Mouse (Mus musculus) cerebellum, adult 18-20 months (tissue): Measurements from ENCODE around the gene S100a5.
A peak's percentile ranks its signal among the peaks of the same experiment; 100 is the strongest.

ENCODE experiments used
- DNase-seq, 2 experiments: peaks; one replicate each; pipeline ENCODE4 v3.0.0; 2021

Gene S100a5

DNA sequence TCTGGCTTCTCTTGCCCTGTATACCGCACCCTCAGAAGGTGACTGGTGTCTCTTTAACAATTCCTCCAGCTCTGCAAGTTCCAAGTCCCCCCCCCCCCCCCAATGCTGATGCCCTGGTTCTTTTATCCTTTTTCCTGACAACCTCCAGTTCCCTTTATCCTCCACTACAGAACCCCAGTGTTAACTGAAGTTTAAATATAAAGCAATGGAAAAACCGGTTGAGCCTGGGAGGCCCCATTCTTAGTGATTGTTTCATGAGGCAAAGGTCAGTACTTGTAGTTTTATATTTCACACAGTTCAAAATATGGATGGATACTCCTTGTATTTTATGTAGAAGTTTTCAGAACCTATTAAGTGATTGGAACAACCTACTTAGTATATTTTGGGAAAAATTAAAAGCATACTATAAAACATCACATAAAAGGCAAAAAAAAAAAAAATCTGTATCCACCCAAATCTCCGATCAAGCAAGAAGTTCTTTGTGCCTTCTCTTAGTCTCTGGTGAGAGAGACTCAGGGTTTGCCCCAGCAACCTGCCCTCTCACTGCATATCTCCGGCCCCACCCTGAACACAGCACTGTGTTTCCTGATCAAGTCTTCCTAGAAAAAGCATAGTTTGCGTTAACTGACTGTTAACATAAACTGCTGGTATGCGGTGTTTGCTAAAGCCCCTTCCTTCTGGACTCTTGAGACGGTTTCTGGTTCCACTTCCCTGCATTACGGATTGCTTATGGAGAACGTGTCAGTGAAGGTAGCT, 18.1 kb downstream of the S100a5 start:
- no peak for DNase-seq

DNA sequence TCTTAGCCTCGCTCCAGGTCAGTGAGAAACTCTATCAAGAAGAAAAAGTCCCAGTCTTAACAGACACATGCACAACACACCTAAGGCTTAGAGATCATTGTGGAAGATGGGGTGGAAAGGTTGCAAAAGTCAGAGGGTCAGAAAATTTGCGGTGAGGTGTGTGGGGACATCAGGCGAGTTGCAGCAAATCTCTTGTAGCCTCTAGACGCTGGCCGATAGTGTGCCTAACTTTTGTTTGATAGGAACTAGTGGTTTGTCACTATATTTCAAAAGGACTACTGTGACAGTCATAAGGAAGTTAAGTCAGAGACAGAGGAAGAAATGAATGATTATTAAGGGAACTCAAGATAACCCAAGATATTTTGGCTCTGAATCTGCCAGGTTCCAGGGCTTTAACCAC, 19.0 kb downstream of the S100a5 start:
- DNase-seq, result no peak

DNA sequence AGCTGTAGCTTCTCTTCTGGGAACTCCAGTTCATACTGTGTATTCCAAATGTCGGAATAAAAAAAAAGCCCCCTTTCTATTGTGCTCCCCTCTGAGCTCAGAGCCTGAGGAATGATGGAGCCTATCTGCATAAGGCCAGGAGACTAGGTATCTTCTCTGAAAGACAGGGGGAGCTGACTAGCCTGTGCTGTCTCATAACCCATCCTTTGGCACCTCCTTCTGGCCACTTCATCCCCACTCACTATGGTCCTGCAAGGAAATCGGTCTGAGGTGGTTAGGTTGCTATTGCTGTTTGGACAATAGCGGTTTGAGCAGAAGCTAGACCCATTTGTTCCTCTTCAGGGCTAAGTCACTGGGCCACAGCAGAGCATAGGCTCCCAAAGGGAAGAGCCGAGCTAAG, 19.5 kb downstream of the S100a5 start:
- DNase-seq, result peak in 1 of 2 experiments; percentile 13

DNA sequence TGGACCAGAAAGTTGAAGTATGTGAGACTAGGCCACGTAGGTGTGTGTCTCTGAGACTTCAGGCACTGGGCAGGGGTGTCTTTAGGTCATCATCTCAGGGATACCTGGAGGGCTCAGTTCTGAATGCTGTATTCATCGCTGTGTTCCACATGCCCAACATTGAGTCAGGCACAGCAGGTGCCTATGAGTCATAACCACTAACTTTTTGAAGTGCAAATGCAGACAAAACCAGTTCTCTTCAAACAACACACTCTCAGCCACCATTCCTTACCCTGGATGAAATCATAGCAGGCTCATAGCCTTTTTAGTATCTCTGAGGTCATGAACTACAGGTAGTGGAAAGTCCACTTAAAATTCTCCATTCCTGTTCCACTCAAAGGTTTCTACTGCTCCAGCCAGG, 21.0 kb downstream of the S100a5 start:
- DNase-seq, result no peak

DNA sequence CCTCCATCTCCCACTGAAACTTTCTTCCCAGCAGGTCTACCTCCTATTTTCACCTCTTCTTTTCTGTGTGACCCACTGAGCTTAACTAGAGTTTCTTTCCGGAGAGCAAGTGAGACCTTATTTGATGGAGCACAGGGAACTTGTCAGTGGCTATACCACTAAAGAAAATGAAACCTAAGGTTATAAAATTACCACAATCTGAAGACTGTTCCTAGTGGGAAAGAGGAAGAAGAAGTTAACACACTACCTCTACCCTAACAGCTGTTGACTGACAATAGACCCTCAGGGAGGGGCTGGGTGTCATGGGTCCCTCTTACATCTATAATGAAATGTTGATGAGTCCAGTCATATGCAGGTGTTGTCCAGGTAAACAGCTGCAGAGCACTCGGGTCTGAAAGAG, 23.7 kb downstream of the S100a5 start:
- DNase-seq, result no peak

DNA sequence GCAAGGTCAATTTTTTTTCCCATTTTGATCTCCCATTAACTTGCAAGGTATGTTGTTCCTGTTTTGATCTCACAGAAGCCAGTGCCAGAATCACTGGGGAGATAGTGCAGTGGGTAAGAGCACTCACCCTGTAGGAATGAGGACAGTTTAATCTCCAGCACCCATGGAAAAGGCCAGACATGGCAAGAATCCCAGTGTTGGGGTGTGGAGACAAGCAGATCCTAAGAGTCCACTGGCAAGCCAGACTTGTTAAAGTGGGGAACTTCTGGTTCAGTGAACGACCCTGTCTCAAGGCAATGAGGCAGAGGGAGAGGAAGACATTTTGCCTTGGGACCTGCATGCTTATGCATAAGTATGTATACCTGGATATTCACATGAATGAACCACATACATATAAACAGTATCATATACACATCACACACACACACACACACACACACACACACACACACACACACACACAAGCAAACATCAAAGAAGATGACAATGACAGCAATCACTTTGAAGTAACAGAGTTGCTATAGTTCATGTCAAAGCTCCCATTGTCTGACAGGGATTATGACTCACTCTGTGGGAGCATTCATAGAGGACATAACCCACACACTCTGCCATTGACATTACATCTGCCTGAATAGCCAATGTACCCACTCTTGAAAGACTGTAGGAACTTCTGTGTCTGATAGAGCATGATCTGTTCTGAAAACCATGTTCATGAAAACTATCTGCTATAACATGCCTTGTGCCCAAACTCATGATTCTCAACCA, 30.4 kb downstream of the S100a5 start:
- DNase-seq, result no peak

DNA sequence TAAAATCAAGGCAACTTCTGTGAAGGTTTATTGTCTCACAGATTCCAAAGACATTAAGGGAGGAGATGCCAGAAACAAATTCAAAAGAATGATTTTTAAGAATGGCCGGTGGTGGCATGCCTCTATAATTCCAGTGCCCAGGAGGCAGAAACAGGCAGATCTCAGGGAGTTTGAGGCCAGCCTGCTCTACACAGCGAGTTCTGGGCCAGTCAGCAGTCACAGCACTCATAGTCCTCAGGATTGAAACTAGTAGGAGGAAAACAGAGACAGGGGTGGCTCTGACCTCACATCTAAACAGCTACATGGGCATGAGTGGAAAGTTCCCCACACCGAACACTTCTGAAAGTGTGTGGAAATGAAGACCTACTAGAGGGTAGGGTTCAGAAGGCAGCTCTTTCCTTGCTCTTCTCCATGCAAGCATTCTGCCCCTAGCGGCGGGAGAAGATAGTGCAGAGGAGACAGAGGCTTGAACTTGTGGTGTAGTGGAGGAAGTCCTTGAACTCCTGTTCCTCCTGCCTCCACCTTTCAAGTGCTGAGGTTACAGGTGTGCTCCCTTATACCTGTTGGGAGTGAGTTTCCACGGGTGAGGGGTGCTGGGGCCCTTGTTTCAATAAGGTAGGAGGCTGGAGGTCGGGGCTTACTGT, 31.3 kb downstream of the S100a5 start:
- DNase-seq, result peak; percentile 8 to 10

DNA sequence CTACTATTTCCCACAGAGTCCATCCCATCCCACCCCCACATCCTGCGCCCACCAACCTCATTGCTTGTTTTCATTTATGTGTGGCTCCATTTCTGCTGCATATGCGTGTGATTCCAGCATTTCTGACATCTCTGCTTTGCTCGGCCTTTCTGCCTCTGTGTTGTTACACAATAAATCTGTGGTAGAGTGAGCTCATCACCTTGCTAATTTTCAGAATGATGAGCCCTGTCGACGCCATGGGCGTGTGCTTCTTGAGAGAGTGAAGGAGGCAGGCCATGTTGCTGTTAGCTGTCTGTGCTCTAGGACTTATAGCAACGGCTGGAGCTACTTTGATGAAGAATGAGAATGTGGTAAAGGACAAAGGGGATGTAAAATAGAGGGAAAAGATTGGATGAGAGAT, 32.7 kb downstream of the S100a5 start:
- DNase-seq, result no peak

DNA sequence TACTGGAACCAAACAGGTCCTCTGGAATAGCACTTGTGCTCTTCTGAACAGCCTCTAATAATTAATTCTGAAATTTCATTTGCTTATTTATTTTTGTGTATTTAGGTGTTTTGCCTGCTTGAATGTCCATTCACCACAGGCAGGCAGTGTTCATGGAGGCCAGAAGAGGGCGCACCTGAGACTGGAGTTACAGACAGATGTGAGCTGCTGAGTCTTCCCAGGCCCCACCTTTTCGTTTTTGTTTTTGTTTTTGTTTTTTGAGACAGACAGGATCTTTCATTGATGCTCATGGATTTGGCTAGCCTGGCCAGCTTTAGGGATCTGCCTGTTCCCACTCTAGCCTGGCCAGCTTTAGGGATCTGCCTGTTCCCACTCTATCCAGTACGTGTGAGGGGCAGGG, 35.9 kb downstream of the S100a5 start:
- DNase-seq, result peak in 1 of 2 experiments; percentile 8

DNA sequence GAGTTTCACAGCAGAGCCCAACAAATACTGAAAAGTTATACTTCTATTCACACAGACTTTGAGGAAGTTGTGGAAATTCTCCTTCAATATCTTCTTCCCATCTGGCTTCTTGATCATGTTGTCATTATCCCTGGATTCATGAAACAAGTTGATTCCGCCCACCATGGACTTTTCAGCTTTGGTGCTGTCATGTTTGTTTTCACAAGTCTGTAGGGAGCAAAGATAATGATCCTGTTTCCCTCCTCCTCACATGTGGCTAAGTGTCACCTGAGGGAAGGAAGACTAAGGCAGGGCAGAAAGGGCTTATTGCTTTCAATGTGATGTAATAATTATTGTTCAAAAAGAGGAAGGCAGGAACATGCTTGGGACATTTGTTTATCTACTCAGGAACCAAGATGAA, 39.0 kb downstream of the S100a5 start:
- no peak for DNase-seq

DNA sequence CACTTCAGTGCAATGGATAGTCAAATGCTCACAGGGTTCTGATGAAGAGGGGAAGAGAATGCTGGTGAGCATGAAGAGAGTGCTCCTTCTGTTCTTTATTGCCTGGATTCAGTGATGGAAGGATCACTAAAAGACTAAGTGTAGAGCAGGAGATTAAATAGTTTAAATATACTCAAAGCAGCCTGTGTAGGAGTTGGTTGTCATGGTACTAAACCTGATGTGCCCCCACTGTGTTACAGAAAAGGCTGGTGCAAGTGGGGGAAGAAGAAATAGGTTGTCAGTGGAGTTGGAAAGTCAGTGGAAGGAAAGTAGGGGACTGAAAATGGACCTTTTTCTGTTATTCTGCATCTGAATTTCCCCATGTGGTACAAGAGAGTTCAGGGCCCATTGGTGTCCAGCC, 40.7 kb downstream of the S100a5 start:
- no peak for DNase-seq

DNA sequence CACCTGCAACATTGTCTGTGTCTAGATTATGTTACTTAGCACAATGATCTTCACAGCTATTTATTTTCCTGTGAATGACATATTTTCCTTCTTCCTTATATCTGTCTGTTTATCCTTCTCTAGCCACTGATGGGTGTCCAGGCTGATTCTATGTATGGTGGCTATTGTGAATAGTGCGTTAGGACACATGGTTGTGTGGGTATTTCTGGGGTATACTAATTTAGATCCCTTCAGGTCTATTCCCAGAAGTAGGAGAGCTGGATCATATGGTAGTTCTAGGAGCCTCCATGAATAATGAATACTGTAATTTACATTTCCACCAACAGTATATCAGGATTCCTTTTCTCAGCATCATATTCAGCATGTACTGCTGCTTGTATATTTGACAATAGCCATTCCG, 41.5 kb downstream of the S100a5 start:
- no peak for DNase-seq

DNA sequence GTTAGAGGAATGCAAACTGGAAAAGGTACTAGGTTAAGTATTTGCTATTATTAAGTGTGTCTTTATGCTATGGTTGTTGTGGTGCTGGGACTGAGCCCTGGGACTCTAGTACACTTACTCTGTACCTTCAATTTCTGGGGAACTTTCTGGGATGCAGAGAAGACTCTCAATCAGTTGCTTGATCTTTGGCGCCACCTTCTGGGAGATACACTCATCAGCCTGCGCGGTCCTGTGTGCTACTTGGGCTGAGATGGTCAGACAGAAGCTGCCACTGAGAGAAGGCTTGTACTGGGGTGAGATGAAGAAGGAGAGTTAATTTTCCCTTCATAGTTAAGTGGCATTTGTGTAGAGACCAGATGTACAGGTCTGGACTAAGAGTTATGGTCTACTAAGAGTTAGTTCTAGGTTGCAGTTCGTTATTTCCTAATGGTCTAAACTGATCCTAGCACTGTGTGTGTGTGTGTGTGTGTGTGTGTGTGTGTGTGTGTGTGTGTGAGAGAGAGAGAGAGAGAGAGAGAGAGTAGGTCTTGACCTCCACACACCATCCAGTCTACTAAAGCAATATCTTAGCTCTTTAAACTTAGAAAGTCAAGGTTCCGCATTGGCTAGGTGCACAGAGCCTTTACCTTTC, 44.7 kb downstream of the S100a5 start:
- peak; percentile 69 to 70 for DNase-seq

DNA sequence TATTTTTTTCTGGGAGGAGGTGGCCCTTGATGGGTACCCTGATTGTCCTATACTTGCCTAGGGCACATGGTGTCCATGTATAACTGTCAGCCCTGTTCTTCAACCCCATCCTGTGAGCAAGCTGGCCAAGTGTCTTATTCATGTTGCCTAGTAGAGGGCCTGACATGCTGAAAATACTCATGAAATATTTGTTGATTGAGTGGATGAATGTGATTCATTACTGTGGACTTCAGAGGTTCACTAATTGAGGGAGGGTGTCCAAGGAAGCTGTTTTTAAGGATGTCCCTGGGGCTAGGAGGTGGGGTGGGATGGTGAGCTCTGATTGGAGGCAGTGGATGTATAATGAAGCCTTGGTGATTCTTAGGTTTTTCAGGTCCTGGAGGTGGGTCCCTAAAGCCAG, 45.4 kb downstream of the S100a5 start, which contains the start of gene S100a7a:
S100a7a (plus strand) TSS at position 301 of the 400 bp plus-strand sequence.
- no peak for DNase-seq

DNA sequence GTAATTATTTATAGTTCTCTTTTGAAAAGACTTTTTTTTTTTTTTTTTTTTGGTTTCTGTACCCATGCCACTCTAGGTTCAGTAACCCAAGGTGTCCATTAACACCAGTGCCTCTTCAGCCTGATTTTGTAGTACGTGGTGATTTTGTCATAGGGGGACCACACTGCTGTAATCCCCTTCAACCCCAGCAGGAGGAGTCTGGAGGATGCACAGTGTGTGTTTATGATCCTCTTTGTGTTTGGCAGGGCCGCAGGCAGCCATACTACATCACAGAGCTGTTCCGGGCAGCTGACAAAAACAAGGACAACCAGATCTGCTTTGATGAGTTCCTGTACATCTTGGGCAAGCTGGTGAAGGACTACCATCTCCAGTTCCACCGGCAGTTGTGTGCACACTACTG, 49.1 kb downstream of the S100a5 start:
- no peak for DNase-seq

DNA sequence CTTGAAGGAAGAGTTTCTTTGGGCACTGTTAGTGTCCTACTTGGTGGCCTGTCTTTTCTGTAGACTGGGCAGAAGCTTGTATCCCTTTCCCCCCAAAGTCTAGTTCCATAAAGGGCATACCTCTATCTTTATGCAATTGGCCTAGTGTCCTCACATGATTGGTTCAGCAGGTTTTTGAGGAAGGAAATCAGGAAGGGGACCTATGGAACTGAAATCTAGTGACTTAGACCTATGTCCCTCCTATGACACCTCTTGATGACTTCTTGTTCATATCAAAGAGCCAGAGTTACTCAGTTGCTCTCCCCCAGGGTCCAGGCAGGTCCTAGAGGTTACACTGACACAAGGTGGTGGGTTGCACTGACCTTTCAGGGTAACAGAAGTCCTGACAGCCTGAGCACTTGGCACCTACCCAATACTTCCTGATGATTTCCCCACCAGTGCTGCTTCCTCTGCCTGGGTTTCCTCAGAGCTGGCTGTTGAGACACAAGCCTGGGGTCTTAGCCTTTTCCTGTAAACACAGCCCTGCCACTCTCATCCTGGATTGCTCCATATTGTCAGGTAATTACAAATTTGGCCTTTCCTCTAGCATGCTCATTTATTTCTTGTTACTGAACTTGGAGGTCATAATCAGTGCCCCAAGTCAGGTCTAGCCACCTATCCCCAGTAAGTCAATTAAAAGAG, 51.2 kb downstream of the S100a5 start:
- DNase-seq, result no peak
